Mouse (Mus musculus): ENCODE measurements around the gene Zdhhc1.

Zdhhc1 gene

GRCm38 (mm10) chr8:105476628-105477413 lies 19.9 kb downstream of the Zdhhc1 start:
- DNase-seq (ENCODE audit: low spot score): no peak

- no peak for DNase-seq (ENCODE audit: low spot score)
Observed at GRCm38 (mm10) chr8:105476161-105476560, 20.5 kb downstream of the Zdhhc1 start.

GRCm38 (mm10) chr8:105475742-105476141 lies 21.0 kb downstream of the Zdhhc1 start:
- DNase-seq (ENCODE audit: low spot score): no peak

DNA sequence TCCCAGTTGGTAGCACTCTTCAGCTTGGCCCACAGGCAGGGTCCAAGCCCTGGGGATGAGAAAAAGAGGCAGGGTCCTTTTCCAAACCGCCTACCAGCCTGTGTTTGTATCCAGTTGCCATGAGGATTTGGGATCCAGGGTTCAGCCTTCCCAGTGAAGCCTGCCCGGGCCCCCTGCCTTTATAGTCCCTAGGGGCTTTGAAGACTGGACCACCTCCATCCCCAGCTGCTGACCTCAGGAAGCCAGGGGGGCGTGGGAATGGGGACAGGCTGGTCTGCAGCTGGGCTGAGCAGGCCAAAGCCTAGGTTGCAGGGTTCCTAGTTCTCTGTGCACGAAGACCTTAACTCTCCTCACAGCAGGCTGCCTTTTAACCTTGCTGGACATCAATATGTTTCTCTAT lies 21.4 kb downstream of the Zdhhc1 start:
- DNase-seq (ENCODE audit: low spot score): no peak

- DNase-seq (ENCODE audit: low spot score): no peak
Observed at GRCm38 (mm10) chr8:105474680-105475079, 22.0 kb downstream of the Zdhhc1 start.

GRCm38 (mm10) chr8:105473816-105474606 lies 22.7 kb downstream of the Zdhhc1 start:
- DNase-seq (ENCODE audit: low spot score): no peak

DNA sequence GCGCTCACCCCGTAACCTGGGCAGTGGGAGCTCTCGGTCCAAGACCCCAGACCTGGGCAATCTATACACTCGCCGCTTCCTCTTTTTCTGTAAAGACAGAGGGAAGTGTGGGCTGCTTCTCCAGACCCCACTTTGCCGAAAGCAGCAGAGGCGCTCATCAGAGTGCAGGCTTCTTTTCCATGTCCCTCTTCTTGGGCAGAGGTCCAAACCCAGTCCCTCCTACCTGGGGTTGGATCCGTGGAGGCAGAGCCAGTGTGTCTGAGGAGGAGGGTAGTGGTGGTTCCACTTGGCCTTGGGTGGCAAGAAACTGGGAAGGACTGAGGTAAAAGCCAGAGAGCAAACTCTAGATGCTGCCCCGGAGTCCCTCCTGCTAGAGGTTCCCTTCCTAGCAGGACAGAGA lies 23.7 kb downstream of the Zdhhc1 start:
- DNase-seq (ENCODE audit: low spot score): no peak

DNA sequence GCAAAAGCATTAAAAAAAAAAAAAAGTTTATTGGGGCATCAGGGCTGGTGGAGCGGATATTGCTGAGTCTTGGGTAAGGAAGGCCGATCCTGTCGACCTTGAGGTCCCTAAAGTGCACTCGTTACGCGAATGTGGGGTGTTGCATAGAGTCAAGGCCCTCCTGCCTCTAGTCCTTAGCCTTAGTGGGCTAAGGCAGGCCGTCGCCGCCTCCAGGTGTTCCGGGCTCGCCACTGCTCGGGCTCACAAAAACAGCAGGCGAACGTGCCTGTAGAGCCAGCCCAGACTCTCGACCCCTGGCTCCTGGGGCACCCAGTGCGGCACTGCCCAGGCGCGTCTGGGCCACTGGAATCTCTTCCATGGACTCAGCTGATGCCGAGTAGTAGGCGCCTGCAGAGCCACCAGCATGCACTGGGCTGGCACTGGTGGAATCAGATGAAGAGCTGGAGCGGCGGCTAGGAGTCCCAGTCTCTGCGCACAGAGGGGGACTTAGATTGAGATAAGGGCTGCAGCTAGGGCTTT lies 24.2 kb downstream of the Zdhhc1 start:
- DNase-seq (ENCODE audit: low spot score): no peak

DNA sequence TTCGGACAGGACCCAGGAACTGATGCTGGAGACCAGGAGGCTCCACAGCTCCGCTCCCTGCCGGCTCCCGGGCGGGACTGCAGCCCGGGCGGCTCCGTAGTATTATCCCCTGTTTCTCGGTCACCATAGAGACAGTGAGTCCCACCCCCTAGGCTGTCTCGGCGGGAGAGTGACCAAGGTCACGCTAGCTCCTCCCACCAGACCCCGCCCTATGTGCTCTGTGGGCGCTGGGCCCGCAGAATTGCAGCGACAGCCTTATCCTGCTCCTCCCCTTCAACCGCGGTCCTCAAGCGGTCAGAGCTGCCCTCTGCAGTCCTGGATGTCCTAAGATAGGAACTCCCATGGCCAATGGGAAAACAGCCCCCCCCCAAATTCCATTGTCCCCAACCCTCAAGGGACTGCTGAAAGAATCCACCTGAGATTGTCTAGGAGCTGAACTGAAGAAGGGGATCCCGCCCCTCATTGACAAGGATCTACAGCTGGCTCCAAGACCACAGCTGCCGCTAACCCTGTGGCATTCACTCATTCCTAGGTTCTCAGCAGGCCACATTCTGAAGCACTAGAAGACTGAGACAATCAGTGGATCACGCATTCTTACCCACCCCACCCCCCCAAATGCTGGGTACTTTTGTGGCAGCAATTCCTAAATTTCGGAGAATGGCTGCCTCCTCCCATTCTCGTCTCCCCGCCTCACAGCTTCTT lies 25.2 kb downstream of the Zdhhc1 start, which contains the start of gene Tppp3:
Tppp3 (minus strand) TSS at position 213 of the 702 bp plus-strand sequence.
- DNase-seq (ENCODE audit: low spot score): peak; percentile 81

DNA sequence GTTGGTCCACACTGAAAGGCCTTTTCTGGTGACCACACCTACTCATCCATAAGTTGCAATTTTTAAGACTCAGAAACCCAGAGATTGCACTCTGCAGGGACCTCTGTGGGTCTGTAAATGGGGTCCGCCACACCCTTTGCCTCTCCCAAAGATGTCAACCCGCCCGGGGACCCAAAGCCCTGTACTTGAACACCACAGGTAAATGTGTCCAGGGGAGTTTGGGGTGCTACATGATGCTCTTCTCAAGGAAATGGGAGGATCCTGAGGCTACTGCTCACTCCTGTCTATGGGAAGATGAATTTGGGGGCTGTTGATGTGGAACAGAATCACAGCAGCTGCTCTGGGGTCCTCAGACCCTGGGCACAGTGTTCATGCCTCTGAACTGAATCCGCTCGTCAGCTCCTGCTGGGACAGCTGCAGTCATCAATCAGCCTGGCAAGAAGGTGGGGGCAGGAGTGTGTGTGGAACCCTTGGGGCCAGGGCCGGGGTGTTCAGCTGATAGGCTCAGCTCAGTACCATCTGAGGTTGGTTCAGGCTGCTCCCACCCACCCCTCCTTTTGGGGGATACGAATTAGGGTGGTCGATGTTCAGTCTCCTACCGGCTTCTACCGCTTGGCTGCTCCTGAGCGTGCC lies 25.9 kb downstream of the Zdhhc1 start:
- no peak for DNase-seq (ENCODE audit: low spot score)

- DNase-seq (ENCODE audit: low spot score): no peak
Observed at GRCm38 (mm10) chr8:105470262-105470661, 26.4 kb downstream of the Zdhhc1 start.

- DNase-seq (ENCODE audit: low spot score): no peak
Observed at GRCm38 (mm10) chr8:105469816-105470215, 26.9 kb downstream of the Zdhhc1 start.

DNA sequence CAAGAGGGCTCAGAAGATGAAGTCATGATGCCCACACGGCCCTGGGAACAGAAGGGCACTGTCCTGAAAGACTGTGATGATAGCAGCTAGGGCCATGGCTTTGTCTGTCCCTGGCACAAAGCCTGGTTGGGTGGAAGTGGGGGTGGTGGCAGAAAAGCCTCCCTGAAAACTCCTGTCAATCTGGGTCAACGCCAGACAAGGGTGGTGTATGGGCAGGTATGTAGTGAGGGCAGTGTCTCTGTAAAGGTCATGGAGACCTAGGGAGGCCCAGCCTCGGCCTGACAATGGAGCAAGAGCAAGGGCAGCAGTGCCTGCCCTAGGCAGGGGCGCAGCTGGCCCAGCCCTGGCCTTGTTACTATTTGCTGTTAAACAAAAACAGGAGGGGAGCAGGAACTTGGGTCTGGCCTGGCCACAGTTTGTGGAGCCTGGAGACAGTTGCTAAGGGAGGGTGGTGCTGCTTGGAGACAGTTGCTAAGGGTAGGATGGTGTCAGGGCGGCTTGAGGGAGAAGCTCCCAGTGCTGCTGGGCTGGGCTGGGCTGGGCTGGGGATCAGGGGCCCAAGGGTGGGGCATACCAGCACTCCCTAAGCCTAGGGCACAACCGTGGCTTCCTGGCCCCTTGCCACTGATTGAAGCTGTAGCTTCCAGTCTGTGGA lies 27.5 kb downstream of the Zdhhc1 start:
- DNase-seq (ENCODE audit: low spot score): no peak

DNA sequence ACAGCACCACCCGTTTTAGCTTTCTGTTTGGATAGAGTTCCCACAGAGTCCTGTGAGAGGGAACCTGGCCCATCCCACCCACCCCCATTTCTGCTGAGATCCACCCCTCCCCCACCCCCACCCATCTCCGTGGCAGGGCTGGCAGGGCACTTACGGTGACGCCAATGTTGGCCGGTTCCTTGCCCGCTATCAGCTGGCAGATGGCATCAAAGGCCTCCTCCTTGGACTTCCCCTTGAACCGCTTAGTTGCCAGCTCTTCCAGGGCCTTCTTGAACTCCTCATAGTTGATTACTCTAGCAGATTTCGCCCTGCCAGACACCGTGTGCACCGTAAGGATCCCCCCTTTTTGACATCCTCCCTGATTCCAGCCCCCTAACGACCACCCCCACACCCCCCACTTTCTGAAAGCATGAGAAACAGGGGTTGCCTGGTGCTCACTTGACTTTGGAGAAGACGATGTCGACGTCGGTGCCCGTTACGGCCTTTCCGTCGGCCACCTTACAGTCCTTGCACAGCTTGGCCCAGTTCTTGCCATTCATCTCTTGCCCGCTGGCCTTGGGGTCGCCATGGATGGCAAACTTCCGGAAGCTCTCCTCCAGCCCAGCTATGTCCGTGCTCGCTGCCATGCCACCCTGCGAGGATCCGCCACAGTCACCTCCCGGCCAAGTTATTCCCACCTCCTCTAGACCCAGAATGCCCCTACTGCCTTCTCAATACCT lies 28.5 kb downstream of the Zdhhc1 start:
- DNase-seq (ENCODE audit: low spot score): no peak

GRCm38 (mm10) chr8:105467396-105467985 lies 29.2 kb downstream of the Zdhhc1 start:
- no peak for DNase-seq (ENCODE audit: low spot score)

DNA sequence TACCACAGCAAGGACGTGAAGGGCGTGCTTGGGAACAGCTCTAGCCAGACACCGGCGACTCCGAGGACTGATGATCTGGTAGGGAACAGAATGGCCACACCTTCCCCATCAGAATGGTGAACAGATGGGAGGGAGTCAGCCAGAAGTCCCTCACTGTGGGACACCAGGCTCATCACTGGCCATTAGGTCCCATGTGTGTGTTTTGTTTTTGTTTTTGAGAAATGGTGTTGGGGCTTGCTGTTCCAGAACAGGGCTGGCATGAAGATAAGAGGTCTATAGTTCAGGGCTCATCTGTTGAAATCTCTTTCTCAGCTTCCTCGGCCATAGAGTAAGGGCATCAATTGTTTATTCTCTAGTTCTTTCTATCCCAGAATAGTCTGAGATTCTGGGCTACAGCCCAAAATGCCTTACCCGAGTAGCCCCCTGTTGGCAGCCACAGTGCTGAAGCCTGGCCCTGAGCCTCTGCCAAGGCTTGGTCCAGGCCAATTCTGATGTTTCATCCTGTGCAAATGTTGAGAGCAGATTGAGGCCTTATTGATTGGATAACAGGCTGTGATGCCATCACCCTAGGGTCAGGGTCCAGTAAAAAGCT lies 29.9 kb downstream of the Zdhhc1 start:
- DNase-seq (ENCODE audit: low spot score): no peak

DNA sequence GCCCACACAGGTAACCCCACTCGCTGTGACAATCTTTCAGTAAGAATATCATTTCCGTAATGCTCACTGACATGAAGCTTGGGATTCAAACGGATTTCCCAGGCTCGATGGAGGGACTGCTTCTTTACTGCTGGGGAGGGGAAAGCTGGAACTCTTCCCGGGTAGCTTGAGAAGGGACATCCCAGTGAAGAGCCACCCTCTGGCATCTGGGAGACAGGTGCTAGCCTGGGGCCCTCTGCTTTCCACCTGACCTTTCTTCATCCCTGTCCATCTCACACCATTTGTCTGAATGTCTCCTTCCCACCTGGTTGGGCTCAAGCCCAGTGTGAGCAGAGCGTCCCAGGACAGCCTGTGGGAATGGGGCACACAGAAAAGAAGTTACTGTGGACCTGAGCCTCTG lies 30.5 kb downstream of the Zdhhc1 start:
- DNase-seq (ENCODE audit: low spot score): no peak

DNA sequence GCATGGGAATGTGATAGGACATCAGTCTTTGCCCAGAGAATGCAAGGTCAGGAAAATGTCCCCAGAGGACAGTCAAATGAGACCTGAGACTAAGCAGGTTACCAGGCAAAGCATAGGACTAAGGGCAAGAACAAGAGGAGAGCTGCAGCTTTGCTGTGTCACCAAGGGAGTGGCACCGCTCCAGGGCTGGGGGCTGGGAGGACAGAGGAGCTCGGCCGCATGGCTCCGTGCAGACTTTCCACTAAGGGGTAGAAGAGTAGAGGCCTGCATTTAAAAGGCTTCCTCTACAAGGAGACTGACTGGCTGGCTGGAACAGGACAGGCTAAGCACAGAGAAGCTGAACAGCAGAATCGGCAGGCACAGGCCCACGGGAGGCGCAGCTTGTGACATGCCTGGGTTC lies 32.1 kb downstream of the Zdhhc1 start:
- DNase-seq (ENCODE audit: low spot score): no peak

GRCm38 (mm10) chr8:105461085-105461803 lies 35.5 kb downstream of the Zdhhc1 start:
- no peak for DNase-seq (ENCODE audit: low spot score)

Data from ovary, postnatal 10 days (tissue).